Mouse (Mus musculus): Measurements from ENCODE around the gene 4930467E23Rik.
"Not testable (repeated sequence)": the region's sequence is repeated elsewhere in the genome, so short reads cannot be mapped to it uniquely, and the experiment has no call there.

The 4930467E23Rik gene

GRCm38 (mm10) chr8:19711171-19711860 lies 18.1 kb upstream of the 4930467E23Rik start:
- DNase-seq, result not testable (repeated sequence)

- DNase-seq, result not testable (repeated sequence)
Observed at GRCm38 (mm10) chr8:19712227-19712750, 17.1 kb upstream of the 4930467E23Rik start.

- not testable (repeated sequence) for DNase-seq
Observed at GRCm38 (mm10) chr8:19712816-19713215, 16.6 kb upstream of the 4930467E23Rik start.

- DNase-seq, result not testable (repeated sequence)
Observed at GRCm38 (mm10) chr8:19713232-19713834, 16.0 kb upstream of the 4930467E23Rik start.

GRCm38 (mm10) chr8:19714426-19714825 lies 14.9 kb upstream of the 4930467E23Rik start:
- DNase-seq, result not testable (repeated sequence)

- not testable (repeated sequence) for DNase-seq
Observed at GRCm38 (mm10) chr8:19715266-19715665, 14.1 kb upstream of the 4930467E23Rik start.

- DNase-seq, result not testable (repeated sequence)
Observed at GRCm38 (mm10) chr8:19717851-19718250, 11.5 kb upstream of the 4930467E23Rik start.

GRCm38 (mm10) chr8:19719513-19719912 lies 9.9 kb upstream of the 4930467E23Rik start:
- not testable (repeated sequence) for DNase-seq

GRCm38 (mm10) chr8:19724871-19725270 lies 4.5 kb upstream of the 4930467E23Rik start:
- DNase-seq, result not testable (repeated sequence)

GRCm38 (mm10) chr8:19751773-19752172 lies 22.4 kb downstream of the 4930467E23Rik start:
- DNase-seq, result not testable (repeated sequence)

GRCm38 (mm10) chr8:19754178-19754577 lies 24.8 kb downstream of the 4930467E23Rik start:
- not testable (repeated sequence) for DNase-seq

GRCm38 (mm10) chr8:19754961-19755360 lies 25.6 kb downstream of the 4930467E23Rik start:
- not testable (repeated sequence) for DNase-seq

GRCm38 (mm10) chr8:19761660-19762059 lies 32.3 kb downstream of the 4930467E23Rik start:
- DNase-seq, result not testable (repeated sequence)

- not testable (repeated sequence) for DNase-seq
Observed at GRCm38 (mm10) chr8:19762860-19763592, 33.6 kb downstream of the 4930467E23Rik start.

- DNase-seq, result not testable (repeated sequence)
Observed at GRCm38 (mm10) chr8:19765531-19765930, 36.2 kb downstream of the 4930467E23Rik start.

GRCm38 (mm10) chr8:19773461-19773860 lies 44.1 kb downstream of the 4930467E23Rik start:
- not testable (repeated sequence) for DNase-seq

GRCm38 (mm10) chr8:19776311-19776710 lies 46.9 kb downstream of the 4930467E23Rik start:
- DNase-seq, result not testable (repeated sequence)

GRCm38 (mm10) chr8:19777500-19777899 lies 48.1 kb downstream of the 4930467E23Rik start:
- not testable (repeated sequence) for DNase-seq

GRCm38 (mm10) chr8:19778126-19778525 lies 48.8 kb downstream of the 4930467E23Rik start:
- DNase-seq, result not testable (repeated sequence)

- DNase-seq, result not testable (repeated sequence)
Observed at GRCm38 (mm10) chr8:19778891-19779290, 49.5 kb downstream of the 4930467E23Rik start.

GRCm38 (mm10) chr8:19780212-19780611 lies 50.8 kb downstream of the 4930467E23Rik start:
- DNase-seq, result not testable (repeated sequence)

GRCm38 (mm10) chr8:19780658-19781057 lies 51.3 kb downstream of the 4930467E23Rik start:
- not testable (repeated sequence) for DNase-seq
